Mouse (Mus musculus) myocyte (in vitro differentiated cells): ENCODE results near the gene Arhgap25. TPM values are rescaled to one million over a fixed set of nuclear protein-coding genes. Genes with fewer than 3 reads are reported as not detected.
"Not testable (repeated sequence)": the region's sequence is repeated elsewhere in the genome, so short reads cannot be mapped to it uniquely, and the experiment has no call there.

Experiments used
- H3K27me3 ChIP-seq: one replicate; pipeline ENCODE4 v1.6.1; 2011; ENCODE audit not compliant: control insufficient read depth, insufficient read depth, insufficient read length
- H3K36me3 ChIP-seq: one replicate; pipeline ENCODE4 v1.6.1; 2011; ENCODE audit not compliant: control insufficient read depth, insufficient read depth
- H3K4me2 ChIP-seq: one replicate; pipeline ENCODE4 v1.6.1; 2011; ENCODE audit warnings: low read depth, control low read depth
- H3K4me3 ChIP-seq: one replicate; pipeline ENCODE4 v1.5.1; 2011; ENCODE audit warnings: mild to moderate bottlenecking, control low read depth, moderate library complexity
- H3K79me2 ChIP-seq: one replicate; pipeline ENCODE4 v1.6.1; 2011; ENCODE audit not compliant: control insufficient read depth, insufficient read depth
- H3ac ChIP-seq: one replicate; pipeline ENCODE4 v1.6.1; 2011; ENCODE audit not compliant: control insufficient read depth, insufficient read length
- CEBPB ChIP-seq: IDR thresholded peaks from 2 replicates; pipeline ENCODE4 v1.6.1; 2011; ENCODE audit warnings: mild to moderate bottlenecking, moderate library complexity; ENCODE audit not compliant: poor library complexity, insufficient read depth, severe bottlenecking
- E2F4 ChIP-seq: IDR thresholded peaks from one replicate; pipeline ENCODE4 v1.6.1; 2011; ENCODE audit warnings: mild to moderate bottlenecking, control low read depth, moderate library complexity; ENCODE audit not compliant: insufficient read depth
- MAX ChIP-seq: IDR thresholded peaks from one replicate; pipeline ENCODE4 v1.6.1; 2011; ENCODE audit warnings: low read depth, mild to moderate bottlenecking, control low read depth
- MYOD1 ChIP-seq, 3 experiments: IDR thresholded peaks; one replicate each; pipeline ENCODE4 v1.6.1; 2011; ENCODE audit warnings: control low read depth in 2 of 3, low read depth in 2 of 3, mild to moderate bottlenecking in 2 of 3, moderate library complexity in 1 of 3; ENCODE audit not compliant: insufficient read length in 2 of 3, control insufficient read depth in 1 of 3
- MYOG ChIP-seq, 3 experiments: IDR thresholded peaks; one replicate each; pipeline ENCODE4 v1.6.1; 2011; ENCODE audit warnings: control low read depth in 2 of 3, low read depth in 2 of 3, mild to moderate bottlenecking in 2 of 3; ENCODE audit not compliant: insufficient read length in 2 of 3, control insufficient read depth in 1 of 3, insufficient read depth in 1 of 3
- POLR2A ChIP-seq: IDR thresholded peaks from one replicate; pipeline ENCODE4 v1.6.1; 2011; ENCODE audit warnings: low read depth, mild to moderate bottlenecking, control low read depth, moderate library complexity; ENCODE audit not compliant: insufficient read length
- POLR2AphosphoS2 ChIP-seq: IDR thresholded peaks from one replicate; pipeline ENCODE4 v1.6.1; 2011; ENCODE audit warnings: low read depth, control low read depth; ENCODE audit not compliant: insufficient read length
- REST ChIP-seq: IDR thresholded peaks from one replicate; pipeline ENCODE4 v1.6.1; 2011; ENCODE audit warnings: mild to moderate bottlenecking, control low read depth, moderate library complexity; ENCODE audit not compliant: insufficient read depth, insufficient read length
- SRF ChIP-seq: IDR thresholded peaks from one replicate; pipeline ENCODE4 v1.6.1; 2011; ENCODE audit warnings: low read depth; ENCODE audit not compliant: control insufficient read depth, insufficient read length
- TCF12 ChIP-seq: IDR thresholded peaks from one replicate; pipeline ENCODE4 v1.6.1; 2011; ENCODE audit warnings: mild to moderate bottlenecking, control low read depth; ENCODE audit not compliant: poor library complexity, insufficient read depth, severe bottlenecking
- TCF3 ChIP-seq: IDR thresholded peaks from one replicate; pipeline ENCODE4 v1.6.1; 2011; ENCODE audit warnings: low read depth, control low read depth; ENCODE audit not compliant: insufficient read length
- USF1 ChIP-seq: IDR thresholded peaks from one replicate; pipeline ENCODE4 v1.6.1; 2011; ENCODE audit warnings: low read depth, mild to moderate bottlenecking, control low read depth, moderate library complexity
- polyA plus RNA-seq: library from polyadenylated mRNA; unstranded; fragments of >200 nt; fragmentation: generic; extraction: Trizol; gene quantifications from one replicate; pipeline ENCODE4 v1.2.1, GENCODE M21; 2012; ENCODE audit warnings: missing spikeins

Gene Arhgap25
- polyA plus RNA-seq, 1 experiment = 0.34 TPM

GRCm38 (mm10) chr6:87578247-87578646 is 45.2 kb upstream of the Arhgap25 start:
- no peak overlapping the region for H3K4me3 ChIP-seq
- H3K36me3 ChIP-seq = no peaks in the 10 kb centered on the region
- H3ac ChIP-seq = no peak overlapping the region
- TF ChIP-seq TCF3 = no peak
- no peak for TF ChIP-seq REST
- TF ChIP-seq E2F4 = no peak
- no peak for TF ChIP-seq TCF12
- no peak for TF ChIP-seq POLR2AphosphoS2
- no peak for TF ChIP-seq MYOG (IDR thresholded peaks at IDR 0.05; ENCODE audit: control insufficient read depth in 1 of 3, insufficient read depth in 1 of 3, insufficient read length in 2 of 3, low read depth in 2 of 3)
- no peak for TF ChIP-seq MYOD1 (IDR thresholded peaks at IDR 0.05; ENCODE audit: control insufficient read depth in 1 of 3, insufficient read length in 2 of 3, low read depth in 2 of 3)
- no peak for TF ChIP-seq USF1
- TF ChIP-seq CEBPB = no peak
- no peak for TF ChIP-seq SRF
- no peak overlapping the region for H3K4me2 ChIP-seq
- no peaks in the 10 kb centered on the region for H3K79me2 ChIP-seq
- no peaks in the 10 kb centered on the region for H3K27me3 ChIP-seq

GRCm38 (mm10) chr6:87576648-87577330 is 43.7 kb upstream of the Arhgap25 start:
- no peaks in the 10 kb centered on the region for H3K27me3 ChIP-seq
- no peak overlapping the region for H3ac ChIP-seq
- H3K79me2 ChIP-seq = no peaks in the 10 kb centered on the region
- no peak overlapping the region for H3K4me3 ChIP-seq
- TF ChIP-seq POLR2AphosphoS2 = no peak
- no peak for TF ChIP-seq SRF
- TF ChIP-seq USF1 = no peak
- no peak for TF ChIP-seq POLR2A
- no peak for TF ChIP-seq MYOG (IDR thresholded peaks at IDR 0.05; ENCODE audit: control insufficient read depth in 1 of 3, insufficient read depth in 1 of 3, insufficient read length in 2 of 3, low read depth in 2 of 3)
- TF ChIP-seq CEBPB = no peak
- no peak for TF ChIP-seq TCF3
- no peak overlapping the region for H3K4me2 ChIP-seq
- no peaks in the 10 kb centered on the region for H3K36me3 ChIP-seq

GRCm38 (mm10) chr6:87571863-87572262 is 38.8 kb upstream of the Arhgap25 start:
- not testable (repeated sequence) for H3ac ChIP-seq, H3K4me3 ChIP-seq, H3K79me2 ChIP-seq, H3K4me2 ChIP-seq, H3K36me3 ChIP-seq, H3K27me3 ChIP-seq

- Histone ChIP-seq H3ac (no peak overlapping the region), H3K36me3 (no peaks in the 10 kb centered on the region), H3K4me3 (no peak overlapping the region), H3K27me3 (no peaks in the 10 kb centered on the region), H3K79me2 (no peaks in the 10 kb centered on the region), H3K4me2 (no peak overlapping the region)
- TF ChIP-seq MYOG (IDR thresholded peaks at IDR 0.05; ENCODE audit: control insufficient read depth in 1 of 3, insufficient read depth in 1 of 3, insufficient read length in 2 of 3, low read depth in 2 of 3) (no peak), E2F4 (no peak), TCF12 (no peak), REST (no peak)
These were observed 34.9 kb upstream of the Arhgap25 start for GRCm38 (mm10) chr6:87567686-87568593.

- Histone ChIP-seq H3K4me3 (no peak overlapping the region), H3ac (no peak overlapping the region), H3K4me2 (no peak overlapping the region), H3K27me3 (no peaks in the 10 kb centered on the region), H3K79me2 (no peaks in the 10 kb centered on the region), H3K36me3 (no peaks in the 10 kb centered on the region)
- TF ChIP-seq MYOD1 (IDR thresholded peaks at IDR 0.05; ENCODE audit: control insufficient read depth in 1 of 3, insufficient read length in 2 of 3, low read depth in 2 of 3) (no peak), USF1 (no peak), POLR2A (no peak), REST (no peak), E2F4 (no peak), MAX (no peak), TCF12 (no peak), MYOG (IDR thresholded peaks at IDR 0.05; ENCODE audit: control insufficient read depth in 1 of 3, insufficient read depth in 1 of 3, insufficient read length in 2 of 3, low read depth in 2 of 3) (no peak), TCF3 (no peak), POLR2AphosphoS2 (no peak), CEBPB (no peak), SRF (no peak)
These were observed 32.1 kb upstream of the Arhgap25 start for GRCm38 (mm10) chr6:87565166-87565565.
